Mouse (Mus musculus) ES-Bruce4 (cell line): ENCODE measurements around the gene Oaz1. TPM values are rescaled to one million over a fixed set of nuclear protein-coding genes. Genes with fewer than 3 reads are reported as not detected.

ENCODE experiments used
- H3K27ac ChIP-seq: 2 replicates; pipeline ENCODE4 v1.5.1; 2012; ENCODE audit warnings: low read length, inconsistent platforms; ENCODE audit not compliant: insufficient read depth
- H3K27me3 ChIP-seq: 2 replicates; pipeline ENCODE4 v1.6.1; 2012; ENCODE audit warnings: mild to moderate bottlenecking, low read length, inconsistent platforms; ENCODE audit not compliant: control insufficient read depth, poor library complexity, insufficient read depth, severe bottlenecking
- H3K36me3 ChIP-seq: 2 replicates; pipeline ENCODE4 v1.6.1; 2012; ENCODE audit warnings: inconsistent platforms, mild to moderate bottlenecking, low read length, moderate library complexity; ENCODE audit not compliant: control insufficient read depth, poor library complexity, insufficient read depth, severe bottlenecking
- H3K4me1 ChIP-seq: one replicate; pipeline ENCODE4 v1.8.1; 2011; ENCODE audit warnings: low read length; ENCODE audit not compliant: control insufficient read depth, insufficient read depth
- H3K4me3 ChIP-seq: 2 replicates; pipeline ENCODE4 v1.5.1; 2011; ENCODE audit warnings: low read depth, mild to moderate bottlenecking, low read length
- H3K9ac ChIP-seq: 2 replicates; pipeline ENCODE4 v1.6.1; 2012; ENCODE audit warnings: low read depth, mild to moderate bottlenecking, inconsistent platforms; ENCODE audit not compliant: poor library complexity, severe bottlenecking
- H3K9me3 ChIP-seq: replicated peaks from 2 replicates; pipeline ENCODE4 v1.6.1; 2012; ENCODE audit warnings: mild to moderate bottlenecking, low read length, inconsistent platforms; ENCODE audit not compliant: control insufficient read depth, poor library complexity, insufficient read depth, severe bottlenecking
- CTCF ChIP-seq: IDR thresholded peaks from one replicate; pipeline ENCODE4 v1.8.1; 2011; ENCODE audit warnings: low read depth, low read length
- EP300 ChIP-seq: IDR thresholded peaks from 2 replicates; pipeline ENCODE4 v1.6.1; 2011; ENCODE audit warnings: low read depth, low read length; ENCODE audit not compliant: insufficient read depth
- POLR2A ChIP-seq: IDR thresholded peaks from one replicate; pipeline ENCODE4 v1.8.1; 2011; ENCODE audit warnings: low read length; ENCODE audit not compliant: insufficient read depth
- polyA plus RNA-seq: library from polyadenylated mRNA; stranded (reverse); fragments of >200 nt; gene quantifications from 2 replicates; pipeline ENCODE4 v1.2.4, GENCODE M21; 2011; ENCODE audit warnings: low read depth; ENCODE audit not compliant: missing spikeins, insufficient read depth, insufficient read length

The Oaz1 gene
- polyA plus RNA-seq, 1 experiment = 471 TPM

DNA sequence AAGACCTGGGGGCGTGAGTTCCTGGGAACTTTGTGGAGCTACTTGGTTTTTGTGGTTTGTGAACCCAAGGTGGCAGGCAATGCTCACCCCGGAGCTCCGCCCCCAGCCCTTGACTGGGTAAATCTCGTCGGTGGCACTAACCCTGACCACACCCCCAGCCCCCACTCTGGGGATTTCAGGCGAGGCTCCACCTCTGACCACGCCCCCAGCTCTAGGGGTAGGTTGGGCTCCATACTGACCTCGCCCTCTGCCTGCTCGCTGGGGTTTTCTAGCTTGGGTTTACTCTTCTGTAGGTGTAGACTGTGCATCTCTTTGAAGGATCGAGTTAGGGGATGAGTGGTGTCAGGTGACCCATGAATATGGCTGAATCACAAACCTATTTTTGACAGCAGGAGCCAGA is 22.1 kb downstream of the Oaz1 start:
- Histone ChIP-seq H3K27ac (no peak overlapping the region), H3K36me3 (0 out of 2 replicates have a peak, but pooled peaks cover 3% of the 10 kb centered on the region), H3K4me3 (no peak overlapping the region), H3K9me3 (no peaks in the 10 kb centered on the region), H3K9ac (no peak overlapping the region), H3K4me1 (peaks cover 3% of the 10 kb centered on the region), H3K27me3 (no peaks in the 10 kb centered on the region)
- TF ChIP-seq POLR2A = no peak
- TF ChIP-seq EP300 = no peak
- no peak for TF ChIP-seq CTCF

DNA sequence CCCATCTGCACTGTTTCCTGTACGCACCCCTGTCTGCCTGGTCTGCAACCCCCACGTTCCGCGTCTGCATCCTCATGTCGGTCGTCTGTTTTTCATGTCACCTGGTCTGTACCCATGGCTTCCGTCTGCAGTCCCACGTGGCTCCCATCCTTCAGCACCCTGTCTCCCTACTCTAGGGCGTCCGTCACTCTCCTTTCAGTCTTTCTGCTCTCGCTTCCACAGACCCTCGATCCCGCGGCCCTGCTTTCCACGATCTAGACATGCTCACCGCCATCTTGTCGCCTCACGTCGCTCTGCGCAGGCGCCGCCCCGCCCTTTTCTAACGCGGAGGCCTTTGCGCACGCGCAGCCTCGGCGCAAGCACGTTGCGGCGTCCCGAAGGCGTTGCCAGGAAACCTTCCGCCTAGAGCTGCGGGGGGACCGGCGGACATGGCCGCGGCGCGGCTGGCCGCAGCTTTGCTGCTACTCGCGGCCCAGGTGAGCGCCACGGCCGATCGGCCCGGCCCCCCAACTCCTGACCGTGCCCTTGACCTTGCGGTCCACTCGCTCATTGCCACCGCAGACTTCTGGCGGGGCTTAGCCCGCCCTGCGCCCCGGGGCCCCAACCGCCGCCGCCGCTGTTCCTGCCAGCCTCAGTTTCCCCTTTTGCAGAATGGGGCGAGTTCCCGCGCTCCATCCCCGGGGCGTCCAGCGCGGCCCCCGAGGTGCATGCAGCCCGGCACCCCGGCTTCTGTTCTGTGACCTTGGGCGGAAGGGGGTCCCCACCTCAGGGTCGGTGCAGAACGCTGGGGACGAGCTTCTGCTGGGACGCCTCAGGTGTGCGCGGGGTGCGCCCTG is 28.7 kb downstream of the Oaz1 start, which contains the start of the genes Lsm7 and Sppl2b:
Lsm7 (minus strand) TSS at position 297 of the 836 bp plus-strand sequence.
Sppl2b (plus strand) TSS at position 363 of the 836 bp plus-strand sequence.
- Histone ChIP-seq H3K9me3 (no peaks in the 10 kb centered on the region), H3K9ac (peak within 1 kb of the TSS; percentile 43), H3K27ac (no peak within 1 kb of the TSS), H3K27me3 (no peaks in the 10 kb centered on the region), H3K36me3 (0 out of 2 replicates have a peak, but pooled peaks cover 3% of the 10 kb centered on the region), H3K4me1 (no peaks in the 10 kb centered on the region), H3K4me3 (peak within 1 kb of the TSS; percentile 87)
- TF ChIP-seq CTCF (no peak), POLR2A (peak; percentile 77), EP300 (0 out of 2 replicates have a peak, but pooled peaks have one; percentile 16)

DNA sequence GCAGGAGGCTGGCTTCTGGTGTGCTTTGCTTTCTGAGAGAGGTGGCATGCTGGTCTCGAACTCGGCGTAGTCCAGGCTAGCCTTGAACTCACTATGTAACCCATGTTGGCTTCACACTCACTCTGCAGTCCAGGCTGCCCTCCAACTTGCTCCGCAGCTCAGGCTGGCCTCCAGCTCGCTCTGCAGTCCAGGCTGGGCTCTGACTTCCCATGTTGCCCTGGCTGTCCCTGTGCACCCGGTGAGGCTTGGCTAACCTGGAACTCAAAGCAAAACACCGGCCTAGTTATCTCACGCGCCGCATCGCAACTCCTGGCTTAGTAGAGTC is 29.3 kb downstream of the Oaz1 start:
- Histone ChIP-seq H3K27me3 (no peaks in the 10 kb centered on the region), H3K36me3 (0 out of 2 replicates have a peak, but pooled peaks cover 3% of the 10 kb centered on the region), H3K9me3 (no peaks in the 10 kb centered on the region), H3K4me3 (peak overlapping the region; percentile 54), H3K9ac (peak overlapping the region; percentile 43), H3K4me1 (no peaks in the 10 kb centered on the region), H3K27ac (no peak overlapping the region)
- TF ChIP-seq EP300 = no peak
- no peak for TF ChIP-seq CTCF
- TF ChIP-seq POLR2A = no peak

- 0 out of 2 replicates have a peak, but pooled peaks cover 3% of the 10 kb centered on the region for H3K36me3 ChIP-seq
- H3K9me3 ChIP-seq = no peaks in the 10 kb centered on the region
- no peak for TF ChIP-seq POLR2A
- no peak for TF ChIP-seq EP300
- TF ChIP-seq CTCF = no peak
- H3K27me3 ChIP-seq = no peaks in the 10 kb centered on the region
- no peak overlapping the region for H3K27ac ChIP-seq
- no peak overlapping the region for H3K9ac ChIP-seq
- H3K4me1 ChIP-seq = no peaks in the 10 kb centered on the region
- no peak overlapping the region for H3K4me3 ChIP-seq
Measured at GRCm38 (mm10) chr10:80856267-80856666, 29.8 kb downstream of the Oaz1 start.

- H3K27me3 ChIP-seq = no peaks in the 10 kb centered on the region
- H3K4me1 ChIP-seq = no peaks in the 10 kb centered on the region
- TF ChIP-seq EP300 (no peak), POLR2A (no peak), CTCF (no peak)
- H3K27ac ChIP-seq = no peak overlapping the region
- H3K4me3 ChIP-seq = no peak overlapping the region
- H3K9me3 ChIP-seq = no peaks in the 10 kb centered on the region
- H3K36me3 ChIP-seq = 0 out of 2 replicates have a peak, but pooled peaks cover 3% of the 10 kb centered on the region
- no peak overlapping the region for H3K9ac ChIP-seq
Measured at GRCm38 (mm10) chr10:80856908-80857307, 30.5 kb downstream of the Oaz1 start.

DNA sequence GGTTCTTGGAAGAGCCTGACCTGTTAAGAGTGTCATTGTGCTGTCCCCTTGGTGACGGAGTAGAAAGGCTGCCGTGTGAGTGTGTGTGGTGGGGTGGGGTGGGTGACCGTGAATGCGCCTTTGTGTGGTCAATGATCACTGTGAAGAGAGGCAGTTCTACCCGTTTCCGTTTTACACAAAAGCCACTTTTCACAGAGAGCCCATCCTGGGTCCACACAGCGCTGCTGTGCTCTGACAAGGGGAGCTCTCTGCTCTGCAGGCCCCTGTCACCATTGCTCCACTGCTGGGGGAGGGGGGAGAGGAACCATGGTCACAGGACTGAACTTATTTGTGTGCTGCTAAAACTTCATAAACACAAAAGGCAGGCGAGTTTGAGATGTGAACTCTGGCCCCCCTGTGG is 30.9 kb downstream of the Oaz1 start:
- Histone ChIP-seq H3K9me3 (no peaks in the 10 kb centered on the region), H3K27ac (no peak overlapping the region), H3K4me3 (no peak overlapping the region), H3K9ac (no peak overlapping the region), H3K36me3 (0 out of 2 replicates have a peak, but pooled peaks cover 3% of the 10 kb centered on the region), H3K4me1 (no peaks in the 10 kb centered on the region), H3K27me3 (no peaks in the 10 kb centered on the region)
- no peak for TF ChIP-seq CTCF
- no peak for TF ChIP-seq POLR2A
- TF ChIP-seq EP300 = no peak
